Mouse (Mus musculus): ENCODE results near the gene Gm7257. TPM values are rescaled to one million over a fixed set of nuclear protein-coding genes. Genes with fewer than 3 reads are reported as not detected.

Gene Gm7257
- not detected in 2 replicates for total RNA-seq (2017)

- ATAC-seq (ENCODE audit: extremely low read depth, insufficient number of reproducible peaks, low FRiP score, poor library complexity, severe bottlenecking) = no peak
Observed at GRCm38 (mm10) chr9:36431584-36431983, at the start of gene Gm7257. TSS of gene Gm7257 (plus strand) at chr9:36431884.

DNA sequence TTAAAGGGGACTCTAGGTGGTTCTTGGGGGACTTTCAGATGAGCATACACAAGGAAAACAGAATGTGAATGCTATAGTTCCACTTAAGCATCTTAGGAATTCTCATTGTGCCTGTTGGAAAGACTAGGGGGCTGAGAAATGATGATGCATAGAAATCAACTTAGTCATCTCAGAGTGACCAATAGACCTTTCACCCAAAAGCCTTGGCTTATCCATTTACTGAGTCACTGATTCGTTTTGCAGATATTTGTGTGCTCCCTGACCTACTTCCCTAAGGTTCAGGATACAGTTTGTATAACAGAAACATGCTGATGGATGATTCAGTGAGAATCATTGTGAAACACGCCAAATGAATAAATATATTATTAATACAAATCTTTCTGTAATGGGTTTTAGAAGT, 28.7 kb upstream of the Gm7257 start:
- ATAC-seq (ENCODE audit: extremely low read depth, insufficient number of reproducible peaks, low FRiP score, poor library complexity, severe bottlenecking) = no peak

DNA sequence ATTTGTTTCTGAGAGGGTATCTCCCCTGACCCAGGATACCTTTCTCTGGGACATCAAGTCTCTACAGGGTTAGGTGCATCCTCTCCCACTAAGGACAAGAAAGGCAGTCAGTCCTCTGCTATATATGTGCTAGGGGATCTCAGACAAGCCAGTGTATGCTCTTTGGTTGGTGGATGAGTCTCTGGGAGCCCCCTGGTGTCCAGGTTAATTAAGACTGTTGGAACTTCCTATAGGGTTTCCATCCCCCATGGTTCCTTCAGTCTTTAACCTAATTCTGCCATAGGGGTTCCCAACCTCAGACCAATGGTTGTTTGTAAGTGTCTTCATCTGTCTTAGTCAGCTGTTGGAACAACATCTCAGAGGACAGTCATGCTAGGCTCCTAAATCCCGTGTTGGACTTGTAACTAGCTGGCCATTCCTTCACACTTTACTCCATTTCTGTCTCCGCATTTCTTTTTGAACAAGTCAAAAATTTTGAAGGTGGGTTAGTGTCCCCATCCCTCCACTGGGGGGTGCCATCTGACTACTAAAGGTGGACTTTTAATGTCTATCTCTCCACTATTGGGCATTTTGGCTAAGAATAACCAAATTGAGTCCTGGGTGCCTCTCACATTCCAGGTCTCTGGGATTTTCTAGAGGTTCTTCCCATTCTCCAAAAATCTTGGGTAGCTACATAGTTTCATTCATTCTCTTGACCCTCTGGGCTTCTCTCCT, 3.5 kb downstream of the Gm7257 start:
- no peak for ATAC-seq (ENCODE audit: extremely low read depth, insufficient number of reproducible peaks, low FRiP score, poor library complexity, severe bottlenecking)

DNA sequence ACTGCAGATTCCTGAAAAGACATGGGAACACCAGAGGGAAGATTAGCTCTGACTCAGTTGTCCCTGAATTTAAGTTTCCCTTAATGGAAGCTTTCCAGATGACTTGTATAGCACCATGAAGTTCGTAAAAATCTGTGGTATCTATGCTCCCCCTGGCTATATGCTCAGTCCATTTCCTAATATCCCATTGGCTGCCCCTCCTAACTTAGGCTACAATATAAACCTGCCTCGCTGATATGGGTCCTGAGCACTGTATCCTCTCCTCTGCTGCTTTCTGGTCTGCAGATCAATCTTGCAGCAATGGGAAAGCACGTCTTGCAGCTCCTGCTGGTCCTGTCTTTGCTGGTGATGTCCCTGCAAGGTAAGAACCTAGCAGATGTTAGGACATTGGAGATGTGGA, 43.7 kb downstream of the Gm7257 start, which contains the start of gene Gm9513:
TSS of gene Gm9513 (plus strand) at position 301 of the 400 bp plus-strand sequence.
- ATAC-seq (ENCODE audit: extremely low read depth, insufficient number of reproducible peaks, low FRiP score, poor library complexity, severe bottlenecking) = no peak

Other genes starting within 250 kb of the Gm7257 start
- not detected in 2 replicates for gene Gm9513, start 43.8 kb downstream of the Gm7257 start, total RNA-seq (2017)
- gene Gm5615, start 110.1 kb downstream of the Gm7257 start, total RNA-seq (2017) = not detected in 2 replicates
- not detected in 2 replicates for gene Gm17689, start 150.8 kb downstream of the Gm7257 start, total RNA-seq (2017)
- gene A630095E13Rik, start 211.5 kb downstream of the Gm7257 start, total RNA-seq (2017) = not detected in 2 replicates

All from neutrophil, adult 5-6 weeks (primary cell).